Mouse (Mus musculus) CH12F3 (cell line): ENCODE data around the gene Pou6f2.

ENCODE experiments used
- in situ Hi-C: fragments of 300-500 bp; cut with MboI; formaldehyde crosslinking; loops from 2 replicates; pipeline ENCODE4 v1.14.3; 2020; ENCODE audit warnings: low sequenced_read_pairs

Pou6f2 gene

GRCm38 (mm10) chr13:18397586-18397985 is at the start of gene Pou6f2:
TSS of gene Pou6f2 (minus strand) at chr13:18397686.
- in situ Hi-C loops: no loop called here

GRCm38 (mm10) chr13:18439858-18440257 is 42.4 kb upstream of the Pou6f2 start:
- in situ Hi-C loops: no loop called here

- in situ Hi-C loops: no loop called here
These were observed 9.8 kb downstream of the Pou6f2 start for GRCm38 (mm10) chr13:18387673-18388072.

GRCm38 (mm10) chr13:18363373-18363772 is 34.1 kb downstream of the Pou6f2 start:
- in situ Hi-C loops: no loop called here

- in situ Hi-C loops: no loop called here
These were observed 52.7 kb downstream of the Pou6f2 start for GRCm38 (mm10) chr13:18344580-18345333.

- in situ Hi-C loops: no loop called here
These were observed 58.5 kb downstream of the Pou6f2 start for GRCm38 (mm10) chr13:18338910-18339501.

GRCm38 (mm10) chr13:18338022-18338421 is 59.5 kb downstream of the Pou6f2 start:
- in situ Hi-C loops: no loop called here

GRCm38 (mm10) chr13:18334035-18334434 is 63.5 kb downstream of the Pou6f2 start:
- in situ Hi-C loops: no loop called here

GRCm38 (mm10) chr13:18332596-18332995 is 64.9 kb downstream of the Pou6f2 start:
- in situ Hi-C loops: no loop called here

GRCm38 (mm10) chr13:18323980-18324678 is 73.4 kb downstream of the Pou6f2 start:
- in situ Hi-C loops: no loop called here

- in situ Hi-C loops: no loop called here
These were observed 74.1 kb downstream of the Pou6f2 start for GRCm38 (mm10) chr13:18323407-18323806.

- in situ Hi-C loops: no loop called here
These were observed 84.9 kb downstream of the Pou6f2 start for GRCm38 (mm10) chr13:18312613-18313012.

GRCm38 (mm10) chr13:18309024-18309423 is 88.5 kb downstream of the Pou6f2 start:
- in situ Hi-C loops: no loop called here

GRCm38 (mm10) chr13:18306506-18307145 is 90.9 kb downstream of the Pou6f2 start:
- in situ Hi-C loops: no loop called here

GRCm38 (mm10) chr13:18299966-18300365 is 97.5 kb downstream of the Pou6f2 start:
- in situ Hi-C loops: no loop called here

GRCm38 (mm10) chr13:18293438-18293837 is 104.0 kb downstream of the Pou6f2 start:
- in situ Hi-C loops: no loop called here

GRCm38 (mm10) chr13:18290253-18290914 is 107.1 kb downstream of the Pou6f2 start:
- in situ Hi-C loops: no loop called here

- in situ Hi-C loops: no loop called here
These were observed 110.0 kb downstream of the Pou6f2 start for GRCm38 (mm10) chr13:18287536-18287935.

GRCm38 (mm10) chr13:18282361-18282982 is 115.0 kb downstream of the Pou6f2 start:
- in situ Hi-C loops: no loop called here

GRCm38 (mm10) chr13:18281084-18281483 is 116.4 kb downstream of the Pou6f2 start:
- in situ Hi-C loops: no loop called here
